Mouse (Mus musculus): ENCODE measurements around the gene Proca1. TPM values are rescaled to one million over a fixed set of nuclear protein-coding genes. Genes with fewer than 3 reads are reported as not detected.

Proca1 gene
- polyA plus RNA-seq, 1 experiment, result 7.6 TPM

GRCm38 (mm10) chr11:78245261-78245626 is 52.1 kb downstream of the Proca1 start:
- Histone ChIP-seq H3K36me3 (ENCODE audit: control insufficient read depth, insufficient read depth, low read length, poor library complexity, severe bottlenecking) (peaks cover 6% of the 10 kb centered on the region), H3K27ac (ENCODE audit: insufficient read depth, low read length) (no peak overlapping the region), H3K9ac (ENCODE audit: low read depth, poor library complexity, severe bottlenecking) (peak overlapping the region; percentile 77), H3K4me1 (ENCODE audit: control insufficient read depth, insufficient read depth, low read length) (no peaks in the 10 kb centered on the region), H3K9me3 (replicated peaks; ENCODE audit: control insufficient read depth, insufficient read depth, low read length, poor library complexity, severe bottlenecking) (no peaks in the 10 kb centered on the region), H3K27me3 (ENCODE audit: control insufficient read depth, insufficient read depth, low read length, poor library complexity, severe bottlenecking) (no peaks in the 10 kb centered on the region), H3K4me3 (ENCODE audit: low read depth, low read length) (peak overlapping the region; percentile 88)
- TF ChIP-seq EP300 (IDR thresholded peaks at IDR 0.05; ENCODE audit: insufficient read depth, low read depth, low read length), result no peak

- Histone ChIP-seq H3K9me3 (replicated peaks; ENCODE audit: control insufficient read depth, insufficient read depth, low read length, poor library complexity, severe bottlenecking) (no peaks in the 10 kb centered on the region), H3K27me3 (ENCODE audit: control insufficient read depth, insufficient read depth, low read length, poor library complexity, severe bottlenecking) (no peaks in the 10 kb centered on the region), H3K4me1 (ENCODE audit: control insufficient read depth, insufficient read depth, low read length) (no peaks in the 10 kb centered on the region), H3K4me3 (ENCODE audit: low read depth, low read length) (peak within 1 kb of the TSS; percentile 88), H3K27ac (ENCODE audit: insufficient read depth, low read length) (peak within 1 kb of the TSS; percentile 98), H3K36me3 (ENCODE audit: control insufficient read depth, insufficient read depth, low read length, poor library complexity, severe bottlenecking) (peaks cover 5% of the 10 kb centered on the region), H3K9ac (ENCODE audit: low read depth, poor library complexity, severe bottlenecking) (peak within 1 kb of the TSS; percentile 80)
- TF ChIP-seq CTCF (IDR thresholded peaks at IDR 0.05; ENCODE audit: low read depth, low read length) (no peak), POLR2A (IDR thresholded peaks at IDR 0.05; ENCODE audit: insufficient read depth, low read length) (peak; percentile 29), EP300 (IDR thresholded peaks at IDR 0.05; ENCODE audit: insufficient read depth, low read depth, low read length) (no peak)
Observed at GRCm38 (mm10) chr11:78245627-78246317, 52.6 kb downstream of the Proca1 start, which contains the start of the genes Sdf2 and Supt6. TSS of gene Sdf2 (plus strand) at chr11:78245746. TSS of gene Supt6 (minus strand) at chr11:78245987.

DNA sequence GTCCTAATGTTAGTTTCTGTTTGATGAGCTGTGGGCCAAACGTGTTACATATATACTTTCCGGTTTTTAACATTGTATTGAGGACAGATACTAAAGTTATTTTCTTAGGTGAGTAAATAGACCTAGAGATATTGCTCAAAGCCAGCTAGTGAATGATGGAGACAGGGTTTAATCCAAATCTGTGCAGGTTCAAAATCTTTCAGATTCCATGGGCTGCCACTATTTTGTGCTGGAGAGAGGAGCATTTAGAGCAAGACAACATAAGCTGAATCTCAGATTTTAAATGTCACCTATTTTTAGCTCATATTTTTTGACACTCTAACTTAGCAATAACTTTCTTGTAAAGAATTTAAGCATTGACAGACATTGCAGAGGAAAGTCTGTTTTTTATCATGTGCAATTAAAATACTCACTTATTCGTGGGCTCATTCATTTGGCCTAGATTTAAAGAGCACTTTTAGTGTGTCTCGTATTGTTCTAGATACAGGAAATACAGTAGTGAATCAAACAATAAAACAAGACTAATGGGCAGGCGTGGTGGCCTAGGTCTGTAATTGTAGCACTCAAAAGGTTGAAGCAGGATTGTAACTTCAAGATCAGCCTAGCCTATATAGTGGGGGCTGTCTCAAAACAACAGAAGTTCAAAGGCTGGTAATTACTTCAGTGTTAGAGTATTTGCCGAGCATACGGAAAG is 53.3 kb downstream of the Proca1 start:
- H3K27me3 ChIP-seq (ENCODE audit: control insufficient read depth, insufficient read depth, low read length, poor library complexity, severe bottlenecking), result no peaks in the 10 kb centered on the region
- H3K9me3 ChIP-seq (replicated peaks; ENCODE audit: control insufficient read depth, insufficient read depth, low read length, poor library complexity, severe bottlenecking), result no peaks in the 10 kb centered on the region
- no peaks in the 10 kb centered on the region for H3K4me1 ChIP-seq (ENCODE audit: control insufficient read depth, insufficient read depth, low read length)
- H3K27ac ChIP-seq (ENCODE audit: insufficient read depth, low read length), result peak overlapping the region; percentile 98
- H3K36me3 ChIP-seq (ENCODE audit: control insufficient read depth, insufficient read depth, low read length, poor library complexity, severe bottlenecking), result peaks cover 3% of the 10 kb centered on the region; the same call in 1 of the 2 replicates
- H3K4me3 ChIP-seq (ENCODE audit: low read depth, low read length), result peak overlapping the region; percentile 88; the same call in 1 of the 2 replicates
- TF ChIP-seq CTCF (IDR thresholded peaks at IDR 0.05; ENCODE audit: low read depth, low read length) (no peak), POLR2A (IDR thresholded peaks at IDR 0.05; ENCODE audit: insufficient read depth, low read length) (no peak), EP300 (IDR thresholded peaks at IDR 0.05; ENCODE audit: insufficient read depth, low read depth, low read length) (no peak)
- H3K9ac ChIP-seq (ENCODE audit: low read depth, poor library complexity, severe bottlenecking), result peak overlapping the region; percentile 80

GRCm38 (mm10) chr11:78247012-78247348 is 53.8 kb downstream of the Proca1 start:
- Histone ChIP-seq H3K9me3 (replicated peaks; ENCODE audit: control insufficient read depth, insufficient read depth, low read length, poor library complexity, severe bottlenecking) (no peaks in the 10 kb centered on the region), H3K4me1 (ENCODE audit: control insufficient read depth, insufficient read depth, low read length) (no peaks in the 10 kb centered on the region), H3K4me3 (ENCODE audit: low read depth, low read length) (peak overlapping the region; percentile 59), H3K36me3 (ENCODE audit: control insufficient read depth, insufficient read depth, low read length, poor library complexity, severe bottlenecking) (peaks cover 3% of the 10 kb centered on the region; the same call in 1 of the 2 replicates), H3K9ac (ENCODE audit: low read depth, poor library complexity, severe bottlenecking) (peak overlapping the region; percentile 80), H3K27ac (ENCODE audit: insufficient read depth, low read length) (peak overlapping the region; percentile 98), H3K27me3 (ENCODE audit: control insufficient read depth, insufficient read depth, low read length, poor library complexity, severe bottlenecking) (no peaks in the 10 kb centered on the region)
- TF ChIP-seq POLR2A (IDR thresholded peaks at IDR 0.05; ENCODE audit: insufficient read depth, low read length) (no peak), CTCF (IDR thresholded peaks at IDR 0.05; ENCODE audit: low read depth, low read length) (no peak), EP300 (IDR thresholded peaks at IDR 0.05; ENCODE audit: insufficient read depth, low read depth, low read length) (no peak)

GRCm38 (mm10) chr11:78247727-78248140 is 54.5 kb downstream of the Proca1 start:
- H3K9ac ChIP-seq (ENCODE audit: low read depth, poor library complexity, severe bottlenecking), result peak overlapping the region; percentile 80
- peak overlapping the region; percentile 99 for H3K4me3 ChIP-seq (ENCODE audit: low read depth, low read length)
- TF ChIP-seq CTCF (IDR thresholded peaks at IDR 0.05; ENCODE audit: low read depth, low read length) (no peak), POLR2A (IDR thresholded peaks at IDR 0.05; ENCODE audit: insufficient read depth, low read length) (peak; percentile 84)

More at GRCm38 (mm10) chr11:78247727-78248140, 54.5 kb downstream of the Proca1 start:
- Histone ChIP-seq H3K9me3 (replicated peaks; ENCODE audit: control insufficient read depth, insufficient read depth, low read length, poor library complexity, severe bottlenecking) (no peaks in the 10 kb centered on the region), H3K27ac (ENCODE audit: insufficient read depth, low read length) (peak overlapping the region; percentile 98), H3K36me3 (ENCODE audit: control insufficient read depth, insufficient read depth, low read length, poor library complexity, severe bottlenecking) (peaks cover 9% of the 10 kb centered on the region; the same call in 1 of the 2 replicates), H3K4me1 (ENCODE audit: control insufficient read depth, insufficient read depth, low read length) (no peaks in the 10 kb centered on the region), H3K27me3 (ENCODE audit: control insufficient read depth, insufficient read depth, low read length, poor library complexity, severe bottlenecking) (no peaks in the 10 kb centered on the region)

Other genes with a start within 250 kb of the Proca1 start
- 50.8 and 58.2 TPM in 2 replicates for gene Phf12, start 210.6 kb upstream of the Proca1 start, polyA plus RNA-seq (2011; ENCODE audit: insufficient read depth, insufficient read length, low read depth, missing spikeins)
- 8.7 and 10.7 TPM in 2 replicates for gene Dhrs13, start 161.1 kb upstream of the Proca1 start, polyA plus RNA-seq (2011; ENCODE audit: insufficient read depth, insufficient read length, low read depth, missing spikeins)
- 76.6 and 85.5 TPM in 2 replicates for gene Flot2, start 155.5 kb upstream of the Proca1 start, polyA plus RNA-seq (2011; ENCODE audit: insufficient read depth, insufficient read length, low read depth, missing spikeins)
- gene Eral1, start 113.0 kb upstream of the Proca1 start, polyA plus RNA-seq (2011; ENCODE audit: insufficient read depth, insufficient read length, low read depth, missing spikeins), result 24.0 and 25.1 TPM in 2 replicates
- 17.5 and 18.1 TPM in 2 replicates for gene Fam222b, start 98.7 kb upstream of the Proca1 start, polyA plus RNA-seq (2011; ENCODE audit: insufficient read depth, insufficient read length, low read depth, missing spikeins)
- 87.4 and 99.3 TPM in 2 replicates for gene Traf4, start 27.8 kb upstream of the Proca1 start, polyA plus RNA-seq (2011; ENCODE audit: insufficient read depth, insufficient read length, low read depth, missing spikeins)
- gene Nek8, start 16.7 kb upstream of the Proca1 start, polyA plus RNA-seq (2011; ENCODE audit: insufficient read depth, insufficient read length, low read depth, missing spikeins), result 18.1 and 20.0 TPM in 2 replicates
- 12.2 and 13.2 TPM in 2 replicates for gene Tlcd1, start 16.7 kb upstream of the Proca1 start, polyA plus RNA-seq (2011; ENCODE audit: insufficient read depth, insufficient read length, low read depth, missing spikeins)
- gene Rpl23a, start 9.8 kb upstream of the Proca1 start, polyA plus RNA-seq (2011; ENCODE audit: insufficient read depth, insufficient read length, low read depth, missing spikeins), result 2,740 and 2,914 TPM in 2 replicates
- gene Rab34, start 5.0 kb upstream of the Proca1 start, polyA plus RNA-seq (2011; ENCODE audit: insufficient read depth, insufficient read length, low read depth, missing spikeins), result 33.1 and 36.1 TPM in 2 replicates
- 53.9 and 56.6 TPM in 2 replicates for gene Sdf2, start 52.4 kb downstream of the Proca1 start, polyA plus RNA-seq (2011; ENCODE audit: insufficient read depth, insufficient read length, low read depth, missing spikeins)
- 73.2 and 73.4 TPM in 2 replicates for gene Supt6, start 52.6 kb downstream of the Proca1 start, polyA plus RNA-seq (2011; ENCODE audit: insufficient read depth, insufficient read length, low read depth, missing spikeins)
- gene 2610507B11Rik, start 68.4 kb downstream of the Proca1 start, polyA plus RNA-seq (2011; ENCODE audit: insufficient read depth, insufficient read length, low read depth, missing spikeins), result 108 and 112 TPM in 2 replicates
- 0.75 and 1.1 TPM in 2 replicates for gene BC030499, start 97.4 kb downstream of the Proca1 start, polyA plus RNA-seq (2011; ENCODE audit: insufficient read depth, insufficient read length, low read depth, missing spikeins)
- 66.9 and 68.8 TPM in 2 replicates for gene Spag5, start 108.1 kb downstream of the Proca1 start, polyA plus RNA-seq (2011; ENCODE audit: insufficient read depth, insufficient read length, low read depth, missing spikeins)
- 32.5 and 55.1 TPM in 2 replicates for gene Aldoc, start 129.6 kb downstream of the Proca1 start, polyA plus RNA-seq (2011; ENCODE audit: insufficient read depth, insufficient read length, low read depth, missing spikeins)
- 24.2 and 29.5 TPM in 2 replicates for gene Pigs, start 135.0 kb downstream of the Proca1 start, polyA plus RNA-seq (2011; ENCODE audit: insufficient read depth, insufficient read length, low read depth, missing spikeins)
- gene Unc119, start 150.1 kb downstream of the Proca1 start, polyA plus RNA-seq (2011; ENCODE audit: insufficient read depth, insufficient read length, low read depth, missing spikeins), result 25.7 and 28.7 TPM in 2 replicates
- not detected in 2 replicates for gene Foxn1, start 193.2 kb downstream of the Proca1 start, polyA plus RNA-seq (2011; ENCODE audit: insufficient read depth, insufficient read length, low read depth, missing spikeins)
- not detected in 2 replicates for gene Slc13a2, start 228.8 kb downstream of the Proca1 start, polyA plus RNA-seq (2011; ENCODE audit: insufficient read depth, insufficient read length, low read depth, missing spikeins)

Measured in ES-Bruce4 (cell line).